Mouse (Mus musculus): ENCODE results near the gene Gm8113.
"Not testable (repeated sequence)": the region's sequence is repeated elsewhere in the genome, so short reads cannot be mapped to it uniquely, and the experiment has no call there.

DNA sequence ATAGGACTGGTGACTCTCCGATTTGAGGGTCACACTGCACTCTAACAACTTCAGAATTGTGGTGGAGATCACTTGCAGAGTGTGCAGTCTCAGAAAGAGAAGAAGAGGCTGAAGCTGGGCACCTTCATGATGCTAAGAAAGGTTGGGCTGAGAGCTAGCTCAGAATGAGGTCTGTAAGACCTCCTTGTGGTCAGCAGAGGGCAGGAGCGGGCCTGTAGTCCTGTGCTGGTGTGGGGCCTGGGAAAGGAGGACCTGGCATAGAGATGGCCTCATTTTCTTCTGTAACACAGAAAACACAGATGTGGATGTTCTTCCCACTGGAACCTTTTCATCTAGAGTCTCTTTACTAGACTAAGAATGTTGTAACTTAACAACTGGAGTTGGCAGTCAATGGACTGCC is 47.4 kb upstream of the Gm8113 start:
- TF ChIP-seq MAFK (IDR thresholded peaks at IDR 0.05; ENCODE audit: insufficient read depth, low read depth, low read length); CHD2 (IDR thresholded peaks at IDR 0.05; ENCODE audit: low read depth, low read length); ZNF384 (IDR thresholded peaks at IDR 0.05; ENCODE audit: low read depth, low read length); HCFC1 (IDR thresholded peaks at IDR 0.05; ENCODE audit: borderline replicate concordance, insufficient read depth, low read length): not testable (repeated sequence)
